Mouse (Mus musculus): ENCODE data around the gene G3bp2. TPM values are rescaled to one million over a fixed set of nuclear protein-coding genes. Genes with fewer than 3 reads are reported as not detected.

G3bp2 gene
- polyA plus RNA-seq, 1 experiment: 25.8 TPM

DNA sequence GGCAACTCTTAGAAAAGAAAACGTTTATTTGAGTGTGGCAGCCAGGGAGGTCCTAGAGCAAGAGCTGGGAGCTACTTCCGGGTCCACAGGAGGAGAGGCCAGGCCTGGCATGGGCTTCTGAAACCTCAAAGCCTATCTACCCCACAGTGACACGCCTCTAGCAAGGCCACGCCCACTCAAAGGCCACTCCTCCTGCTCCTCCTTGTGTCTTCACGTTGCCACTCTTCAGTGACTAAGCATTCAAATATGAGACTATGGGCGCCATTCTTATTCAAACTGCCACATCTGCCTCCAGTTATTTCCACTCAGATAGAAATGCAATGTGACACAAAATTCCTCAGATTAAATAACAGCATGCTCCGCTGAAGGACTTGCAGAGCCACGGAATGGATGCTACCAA is 45.1 kb upstream of the G3bp2 start:
- TF ChIP-seq POLR2AphosphoS2 (IDR thresholded peaks at IDR 0.05; ENCODE audit: insufficient read length, low read depth): no peak
- peak; percentile 20 for TF ChIP-seq MAX (IDR thresholded peaks at IDR 0.05; ENCODE audit: low read depth)
- no peak for TF ChIP-seq TCF3 (IDR thresholded peaks at IDR 0.05; ENCODE audit: insufficient read length, low read depth)
- TF ChIP-seq POLR2A (IDR thresholded peaks at IDR 0.05; ENCODE audit: insufficient read length, low read depth): peak; percentile 12
- TF ChIP-seq TCF12 (IDR thresholded peaks at IDR 0.05; ENCODE audit: insufficient read depth, poor library complexity, severe bottlenecking): no peak
- no peaks in the 10 kb centered on the region for H3K79me2 ChIP-seq (ENCODE audit: control insufficient read depth, insufficient read depth)
- H3K4me3 ChIP-seq: no peak overlapping the region
- peak overlapping the region; percentile 49 for H3K4me2 ChIP-seq (ENCODE audit: low read depth)
- H3K36me3 ChIP-seq (ENCODE audit: control insufficient read depth, insufficient read depth): no peaks in the 10 kb centered on the region
- H3K27me3 ChIP-seq (ENCODE audit: control insufficient read depth, insufficient read depth, insufficient read length): no peaks in the 10 kb centered on the region
- no peak overlapping the region for H3ac ChIP-seq (ENCODE audit: control insufficient read depth, insufficient read length)

DNA sequence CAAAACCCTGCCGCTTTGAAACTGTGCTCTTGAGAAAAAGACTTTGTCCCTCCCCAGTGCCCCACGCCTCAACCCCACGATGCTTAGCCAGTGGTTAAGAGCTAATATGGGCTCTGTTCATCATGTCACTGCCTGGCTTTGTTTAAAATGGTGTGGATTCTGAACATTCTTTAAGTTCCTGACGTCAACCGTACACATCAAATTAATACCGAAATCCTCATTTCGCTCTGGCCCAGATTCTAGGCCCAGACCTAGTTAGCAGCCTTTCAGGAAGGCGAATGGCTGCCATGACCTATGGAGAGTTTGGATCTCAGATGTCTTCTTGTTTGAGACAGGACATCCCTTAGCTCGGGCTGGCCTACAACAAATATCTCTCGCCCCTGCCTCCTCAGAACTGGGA is 44.2 kb upstream of the G3bp2 start:
- Histone ChIP-seq H3K36me3 (ENCODE audit: control insufficient read depth, insufficient read depth) (no peaks in the 10 kb centered on the region), H3K4me2 (ENCODE audit: low read depth) (peak overlapping the region; percentile 76), H3K79me2 (ENCODE audit: control insufficient read depth, insufficient read depth) (no peaks in the 10 kb centered on the region), H3K4me3 (no peak overlapping the region), H3K27me3 (ENCODE audit: control insufficient read depth, insufficient read depth, insufficient read length) (no peaks in the 10 kb centered on the region), H3ac (ENCODE audit: control insufficient read depth, insufficient read length) (no peak overlapping the region)
- no peak for TF ChIP-seq MYOD1 (IDR thresholded peaks at IDR 0.05; ENCODE audit: control insufficient read depth in 1 of 3, insufficient read length in 2 of 3, low read depth in 2 of 3)
- no peak for TF ChIP-seq USF1 (IDR thresholded peaks at IDR 0.05; ENCODE audit: low read depth)
- no peak for TF ChIP-seq POLR2AphosphoS2 (IDR thresholded peaks at IDR 0.05; ENCODE audit: insufficient read length, low read depth)
- no peak for TF ChIP-seq POLR2A (IDR thresholded peaks at IDR 0.05; ENCODE audit: insufficient read length, low read depth)
- no peak for TF ChIP-seq E2F4 (IDR thresholded peaks at IDR 0.05; ENCODE audit: insufficient read depth)
- TF ChIP-seq MYOG (IDR thresholded peaks at IDR 0.05; ENCODE audit: control insufficient read depth in 1 of 3, insufficient read depth in 1 of 3, insufficient read length in 2 of 3, low read depth in 2 of 3): no peak
- no peak for TF ChIP-seq REST (IDR thresholded peaks at IDR 0.05; ENCODE audit: insufficient read depth, insufficient read length)

DNA sequence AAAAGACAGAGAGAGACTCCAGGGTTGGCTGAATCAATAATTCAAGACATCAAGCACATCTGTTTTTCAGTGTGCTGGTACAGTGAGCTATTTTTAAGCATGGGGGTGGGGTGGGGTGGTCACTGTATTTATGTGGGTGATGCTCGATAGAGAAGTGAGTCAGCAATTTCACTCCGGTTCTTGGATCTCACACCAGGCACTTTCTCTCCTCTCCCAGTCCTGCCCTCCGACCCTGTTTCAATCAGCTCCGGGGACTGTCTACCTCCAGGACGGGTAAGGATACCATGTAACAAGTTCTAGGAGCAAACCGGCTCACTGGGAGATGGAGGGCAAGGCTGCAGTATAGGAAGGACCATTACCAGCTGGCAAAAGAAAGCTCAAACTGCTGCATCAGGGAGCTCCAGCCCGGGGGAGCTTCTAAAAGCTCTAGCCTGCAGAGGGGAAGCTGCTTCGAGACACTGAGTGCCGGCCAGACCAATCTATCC is 43.7 kb upstream of the G3bp2 start:
- Histone ChIP-seq H3K27me3 (ENCODE audit: control insufficient read depth, insufficient read depth, insufficient read length) (no peaks in the 10 kb centered on the region), H3K4me2 (ENCODE audit: low read depth) (peak overlapping the region; percentile 76), H3K36me3 (ENCODE audit: control insufficient read depth, insufficient read depth) (no peaks in the 10 kb centered on the region), H3K79me2 (ENCODE audit: control insufficient read depth, insufficient read depth) (no peaks in the 10 kb centered on the region), H3ac (ENCODE audit: control insufficient read depth, insufficient read length) (no peak overlapping the region), H3K4me3 (no peak overlapping the region)
- no peak for TF ChIP-seq TCF12 (IDR thresholded peaks at IDR 0.05; ENCODE audit: insufficient read depth, poor library complexity, severe bottlenecking)
- TF ChIP-seq SRF (IDR thresholded peaks at IDR 0.05; ENCODE audit: control insufficient read depth, insufficient read length, low read depth): no peak
- no peak for TF ChIP-seq TCF3 (IDR thresholded peaks at IDR 0.05; ENCODE audit: insufficient read length, low read depth)
- TF ChIP-seq REST (IDR thresholded peaks at IDR 0.05; ENCODE audit: insufficient read depth, insufficient read length): no peak
- TF ChIP-seq CEBPB (IDR thresholded peaks at IDR 0.05; ENCODE audit: insufficient read depth, poor library complexity, severe bottlenecking): no peak
- no peak for TF ChIP-seq E2F4 (IDR thresholded peaks at IDR 0.05; ENCODE audit: insufficient read depth)
- TF ChIP-seq USF1 (IDR thresholded peaks at IDR 0.05; ENCODE audit: low read depth): no peak
- no peak for TF ChIP-seq MAX (IDR thresholded peaks at IDR 0.05; ENCODE audit: low read depth)
- TF ChIP-seq MYOD1 (IDR thresholded peaks at IDR 0.05; ENCODE audit: control insufficient read depth in 1 of 3, insufficient read length in 2 of 3, low read depth in 2 of 3): no peak
- no peak for TF ChIP-seq POLR2AphosphoS2 (IDR thresholded peaks at IDR 0.05; ENCODE audit: insufficient read length, low read depth)

DNA sequence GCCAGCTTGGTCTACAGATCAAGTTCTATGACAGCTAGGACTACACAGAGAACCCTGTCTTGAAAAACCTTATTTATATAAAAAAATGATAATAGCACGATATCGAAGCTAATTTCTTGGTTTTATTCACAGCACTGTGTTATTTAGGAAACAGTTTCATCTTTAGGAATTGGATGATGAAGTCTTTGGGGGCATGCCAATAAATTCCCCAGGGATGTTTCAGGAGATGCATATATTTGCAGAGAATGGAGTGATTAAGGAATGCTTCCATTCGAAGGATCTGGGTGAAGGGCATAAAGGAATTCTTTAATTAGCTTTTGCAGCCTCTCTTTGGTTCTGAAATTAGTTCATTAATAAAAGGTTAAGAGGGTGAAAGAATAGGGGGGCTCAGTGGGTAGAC is 41.9 kb upstream of the G3bp2 start:
- Histone ChIP-seq H3ac (ENCODE audit: control insufficient read depth, insufficient read length) (no peak overlapping the region), H3K79me2 (ENCODE audit: control insufficient read depth, insufficient read depth) (no peaks in the 10 kb centered on the region), H3K4me2 (ENCODE audit: low read depth) (no peak overlapping the region), H3K4me3 (no peak overlapping the region), H3K36me3 (ENCODE audit: control insufficient read depth, insufficient read depth) (no peaks in the 10 kb centered on the region), H3K27me3 (ENCODE audit: control insufficient read depth, insufficient read depth, insufficient read length) (no peaks in the 10 kb centered on the region)
- TF ChIP-seq TCF3 (IDR thresholded peaks at IDR 0.05; ENCODE audit: insufficient read length, low read depth): no peak
- no peak for TF ChIP-seq TCF12 (IDR thresholded peaks at IDR 0.05; ENCODE audit: insufficient read depth, poor library complexity, severe bottlenecking)
- no peak for TF ChIP-seq REST (IDR thresholded peaks at IDR 0.05; ENCODE audit: insufficient read depth, insufficient read length)
- TF ChIP-seq POLR2AphosphoS2 (IDR thresholded peaks at IDR 0.05; ENCODE audit: insufficient read length, low read depth): no peak
- TF ChIP-seq CEBPB (IDR thresholded peaks at IDR 0.05; ENCODE audit: insufficient read depth, poor library complexity, severe bottlenecking): no peak
- TF ChIP-seq MYOD1 (IDR thresholded peaks at IDR 0.05; ENCODE audit: control insufficient read depth in 1 of 3, insufficient read length in 2 of 3, low read depth in 2 of 3): no peak
- TF ChIP-seq MAX (IDR thresholded peaks at IDR 0.05; ENCODE audit: low read depth): no peak

DNA sequence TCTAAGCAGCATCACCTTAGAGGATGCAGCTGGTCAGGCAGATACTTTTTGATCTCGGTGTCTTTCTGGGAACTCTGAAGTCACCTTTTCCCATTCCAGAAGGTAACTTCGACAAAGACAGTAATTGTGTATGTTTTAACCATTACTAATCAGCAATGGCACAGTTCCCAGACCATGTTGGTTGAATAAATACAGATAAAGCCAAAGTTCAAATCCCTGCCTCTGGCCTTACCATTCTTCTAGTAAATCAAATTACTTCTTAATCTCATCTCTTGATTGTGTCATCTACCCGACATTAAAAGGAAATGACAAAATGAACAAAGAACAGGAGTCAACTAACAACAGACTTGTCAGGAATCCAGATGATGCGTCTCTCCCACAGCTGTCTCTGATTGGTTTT is 38.1 kb upstream of the G3bp2 start:
- H3K36me3 ChIP-seq (ENCODE audit: control insufficient read depth, insufficient read depth): no peaks in the 10 kb centered on the region
- no peak overlapping the region for H3K4me2 ChIP-seq (ENCODE audit: low read depth)
- H3K4me3 ChIP-seq: no peak overlapping the region
- H3K79me2 ChIP-seq (ENCODE audit: control insufficient read depth, insufficient read depth): no peaks in the 10 kb centered on the region
- H3K27me3 ChIP-seq (ENCODE audit: control insufficient read depth, insufficient read depth, insufficient read length): no peaks in the 10 kb centered on the region
- no peak for TF ChIP-seq TCF12 (IDR thresholded peaks at IDR 0.05; ENCODE audit: insufficient read depth, poor library complexity, severe bottlenecking)
- H3ac ChIP-seq (ENCODE audit: control insufficient read depth, insufficient read length): no peak overlapping the region

Data from myocyte (in vitro differentiated cells).